Mouse (Mus musculus) cerebellum, adult 18-20 months (tissue): ENCODE data around the gene Vim.
A peak's percentile ranks its signal among the peaks of the same experiment; 100 is the strongest.

Experiments
- DNase-seq, 2 experiments: peaks; one replicate each; pipeline ENCODE4 v3.0.0; 2021

The Vim gene

GRCm38 (mm10) chr2:13573408-13574065 lies at the start of gene Vim:
Gene Vim, plus strand, starts transcription at chr2:13573927.
- peak; percentile 28 to 47 for DNase-seq

GRCm38 (mm10) chr2:13526205-13526604 lies 47.5 kb upstream of the Vim start:
- no peak for DNase-seq

- DNase-seq, result no peak
Measured at GRCm38 (mm10) chr2:13527125-13527524, 46.6 kb upstream of the Vim start.

DNA sequence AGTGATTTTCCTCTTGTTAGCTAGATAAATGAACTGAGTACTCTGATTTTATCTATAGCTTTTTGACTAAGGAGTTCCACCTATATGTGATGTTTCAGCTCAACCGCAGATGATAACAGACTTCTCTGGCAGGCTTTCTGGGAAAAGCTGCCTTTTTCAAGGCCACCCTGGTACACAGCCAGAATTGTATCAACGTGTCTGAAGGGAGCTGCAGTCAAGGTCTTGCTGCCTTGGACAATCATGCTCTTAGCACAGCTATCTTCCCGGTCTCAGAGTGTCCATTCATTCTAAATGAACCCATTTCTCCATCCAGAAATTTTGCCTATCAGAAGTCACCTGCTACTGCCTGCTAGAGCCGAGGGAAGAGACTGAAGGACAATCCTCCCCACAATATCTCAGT lies 46.2 kb upstream of the Vim start:
- peak; percentile 7 to 17 for DNase-seq

GRCm38 (mm10) chr2:13529253-13529933 lies 44.3 kb upstream of the Vim start:
- no peak for DNase-seq

DNA sequence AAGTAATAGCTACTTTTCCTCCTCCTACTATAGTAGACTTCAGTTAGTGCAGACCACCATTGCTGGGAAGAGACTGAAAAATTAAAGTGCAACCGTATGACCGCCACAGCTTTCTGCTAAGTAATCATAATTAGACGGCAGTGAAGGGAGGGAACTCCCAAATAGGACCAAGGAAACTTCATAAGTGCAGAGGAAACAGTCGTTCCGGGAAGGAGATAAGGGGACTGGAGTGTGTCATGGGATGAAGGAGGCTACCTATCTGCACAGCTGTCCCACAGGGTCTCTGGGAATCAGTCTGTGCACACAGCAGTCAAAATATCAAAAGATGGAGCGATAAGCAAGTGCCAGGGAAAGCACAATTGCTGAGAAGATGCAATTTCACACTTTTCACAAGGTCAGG lies 43.1 kb upstream of the Vim start:
- no peak for DNase-seq

GRCm38 (mm10) chr2:13536747-13537146 lies 37.0 kb upstream of the Vim start:
- DNase-seq, result no peak

GRCm38 (mm10) chr2:13537733-13538132 lies 36.0 kb upstream of the Vim start:
- no peak for DNase-seq

- no peak for DNase-seq
Measured at GRCm38 (mm10) chr2:13538258-13538657, 35.5 kb upstream of the Vim start.

- no peak for DNase-seq
Measured at GRCm38 (mm10) chr2:13538704-13539377, 34.9 kb upstream of the Vim start.

GRCm38 (mm10) chr2:13539860-13540259 lies 33.9 kb upstream of the Vim start:
- DNase-seq, result no peak

DNA sequence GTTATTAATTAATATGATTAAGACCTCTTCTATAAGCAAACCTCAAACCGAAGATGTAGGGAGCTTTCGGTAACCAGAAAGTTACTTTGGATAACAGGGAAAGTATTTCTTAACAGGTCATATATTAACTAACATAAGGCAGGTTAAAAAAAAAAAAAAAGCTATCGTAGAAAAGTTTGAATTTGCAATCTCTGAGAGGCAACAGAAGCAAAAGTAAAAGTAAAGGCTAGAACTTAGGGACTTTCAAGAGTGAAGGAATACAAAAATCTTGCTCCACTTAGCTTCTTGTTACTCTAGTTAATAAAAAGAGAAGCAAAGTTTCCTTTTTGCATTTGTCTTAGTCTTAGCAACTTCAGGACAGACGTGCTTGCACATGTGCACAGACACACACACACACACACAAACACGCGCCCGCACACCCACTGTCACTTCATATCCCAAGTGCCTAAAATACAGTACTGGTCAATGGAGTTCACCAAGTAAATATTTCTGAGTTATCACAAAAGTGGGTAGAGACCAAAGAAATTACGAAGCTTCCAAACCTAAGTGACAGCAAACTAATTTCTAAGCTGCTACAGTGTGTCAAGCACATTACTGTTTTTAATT lies 30.1 kb upstream of the Vim start:
- DNase-seq, result peak in 1 of 2 experiments; percentile 17

DNA sequence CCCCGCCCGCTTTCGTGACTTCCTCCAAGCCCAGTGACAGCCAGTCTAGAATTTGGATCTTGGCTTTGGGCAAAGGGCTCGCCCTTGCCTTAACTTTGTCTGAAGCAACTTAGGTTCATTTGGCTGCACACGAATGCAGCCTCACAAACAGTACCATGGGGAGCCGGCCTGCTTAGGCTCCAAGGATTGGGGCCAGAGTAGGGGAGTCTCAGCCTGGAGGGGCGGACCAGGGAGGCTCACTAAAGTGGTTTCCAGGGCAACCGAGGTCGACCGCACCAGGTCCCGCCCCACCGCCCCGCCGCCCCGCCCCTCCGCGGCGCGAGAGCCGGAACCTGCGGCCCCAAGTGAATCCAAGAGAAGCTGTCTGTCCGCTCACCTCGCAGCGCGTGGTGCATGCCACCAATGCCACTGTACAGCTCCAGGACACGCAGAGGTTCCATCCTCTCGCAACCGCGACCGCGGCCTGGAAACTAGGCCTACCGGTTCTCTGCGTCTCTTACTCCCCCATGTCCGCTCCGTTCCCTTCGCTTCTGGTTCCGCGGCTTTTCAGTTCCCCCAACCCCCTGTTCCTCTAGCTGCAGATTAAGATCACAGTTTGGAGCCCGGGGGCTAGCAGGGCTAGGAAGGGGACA lies 29.4 kb upstream of the Vim start, which contains the start of gene Trdmt1:
TSS of gene Trdmt1 (minus strand) at position 476 of the 632 bp plus-strand sequence.
- DNase-seq, result peak; percentile 72 to 78

DNA sequence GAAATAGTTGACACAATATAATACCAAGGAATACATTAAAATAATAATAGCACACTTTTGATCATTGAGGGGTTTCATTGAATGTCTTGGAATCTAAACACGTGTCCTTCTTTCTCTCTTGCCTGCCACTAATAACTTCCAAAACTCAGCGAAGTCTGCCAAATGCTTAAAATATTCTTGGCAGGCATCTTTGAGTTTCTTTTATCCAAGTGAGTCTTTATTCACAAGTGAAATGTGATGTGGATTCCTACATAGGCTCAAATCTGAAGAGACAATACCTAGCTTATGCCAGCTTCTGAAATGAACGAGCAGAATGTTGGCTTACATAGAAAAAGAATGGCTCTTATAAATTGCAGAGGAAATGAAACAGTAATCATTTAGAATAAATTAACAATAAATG lies 25.0 kb upstream of the Vim start:
- no peak for DNase-seq

DNA sequence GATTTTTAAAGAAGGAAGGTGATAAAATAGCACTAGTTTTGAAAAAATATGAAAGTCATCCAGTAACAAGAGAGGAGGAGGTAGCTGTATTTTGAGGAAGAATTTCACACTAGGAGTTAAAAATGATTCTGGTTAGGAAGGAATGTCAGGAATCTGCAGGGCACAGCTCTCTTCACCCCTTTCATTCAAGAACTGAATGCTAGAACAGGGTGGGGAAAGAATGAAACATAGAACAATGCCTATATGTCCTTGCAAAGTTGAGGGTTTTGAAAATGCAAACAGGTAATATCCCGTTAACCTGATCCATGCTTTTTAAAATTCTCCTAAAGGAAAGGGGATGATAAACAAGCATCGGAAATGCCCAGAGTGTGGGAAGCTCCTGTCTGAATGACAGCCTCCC lies 19.8 kb upstream of the Vim start:
- no peak for DNase-seq

- no peak for DNase-seq
Measured at GRCm38 (mm10) chr2:13556239-13556638, 17.5 kb upstream of the Vim start.

- no peak for DNase-seq
Measured at GRCm38 (mm10) chr2:13557145-13558030, 16.3 kb upstream of the Vim start.

DNA sequence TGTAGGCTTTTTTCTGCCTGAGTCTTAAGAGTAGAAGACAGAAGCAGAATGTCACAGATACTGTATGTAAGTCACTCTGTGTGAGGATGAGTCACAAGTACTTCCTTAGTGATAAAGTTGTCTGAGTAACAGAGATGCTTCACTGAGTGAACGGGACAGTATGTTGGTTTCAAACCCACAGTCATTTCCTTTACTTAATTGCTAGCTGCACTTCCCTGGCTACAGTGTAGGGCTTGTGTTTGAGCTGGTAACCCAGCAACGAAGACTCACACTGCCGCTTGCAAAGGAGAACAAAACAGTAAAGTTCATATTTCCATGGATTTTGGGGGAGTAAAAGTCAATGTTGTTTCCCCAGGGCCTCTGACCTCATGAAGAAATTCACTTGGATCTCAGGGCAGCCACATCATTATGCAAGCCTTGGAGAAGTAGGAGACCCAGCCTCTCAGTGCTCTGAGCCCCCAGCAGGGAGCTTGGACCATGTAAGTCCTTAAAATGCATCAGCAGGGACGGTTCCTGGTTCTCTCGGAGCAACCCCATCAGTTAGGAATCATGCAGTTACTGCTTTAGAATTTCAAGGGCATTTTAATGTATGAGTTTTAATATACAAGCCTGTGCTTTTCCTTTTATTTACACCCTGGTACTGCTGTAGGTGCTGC lies 15.0 kb upstream of the Vim start:
- no peak for DNase-seq

DNA sequence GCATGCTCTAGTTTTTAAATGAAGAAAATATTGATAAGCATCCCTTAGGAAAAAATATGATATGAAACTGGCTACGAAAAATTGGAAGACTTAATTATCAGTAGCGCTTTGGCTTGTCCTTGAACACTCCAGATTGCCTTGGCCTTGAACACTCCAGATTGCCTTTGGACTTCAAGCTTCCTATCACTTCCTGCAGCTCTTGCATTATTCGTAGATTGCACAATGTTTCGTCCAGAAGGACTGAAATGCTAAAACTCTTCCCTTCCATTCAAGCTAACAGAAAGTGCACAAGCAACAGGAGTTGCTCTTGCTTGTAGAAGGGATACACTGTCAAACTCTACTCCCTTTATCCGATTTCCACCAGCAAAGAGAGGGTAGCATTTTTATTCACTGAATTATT lies 14.4 kb upstream of the Vim start:
- no peak for DNase-seq

DNA sequence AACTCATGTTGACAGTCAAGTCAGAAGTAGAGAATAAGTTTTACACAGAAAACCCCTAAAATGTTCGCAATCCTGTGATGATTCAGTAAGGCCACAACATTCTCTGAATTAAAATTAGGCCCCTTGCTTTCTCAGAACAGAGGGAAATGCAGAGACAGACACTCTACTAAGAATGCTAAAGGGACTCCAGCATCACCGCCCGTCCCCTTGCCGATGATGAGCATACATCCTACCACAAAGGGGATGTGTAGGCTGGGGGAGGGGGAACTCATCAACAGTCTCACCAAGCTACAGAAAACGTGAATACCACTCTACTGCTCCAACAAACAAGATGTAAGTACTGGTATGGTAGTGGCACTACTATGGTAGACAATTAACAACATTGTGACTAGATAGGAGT lies 14.0 kb upstream of the Vim start:
- no peak for DNase-seq

- DNase-seq, result no peak
Measured at GRCm38 (mm10) chr2:13560396-13560795, 13.3 kb upstream of the Vim start.

DNA sequence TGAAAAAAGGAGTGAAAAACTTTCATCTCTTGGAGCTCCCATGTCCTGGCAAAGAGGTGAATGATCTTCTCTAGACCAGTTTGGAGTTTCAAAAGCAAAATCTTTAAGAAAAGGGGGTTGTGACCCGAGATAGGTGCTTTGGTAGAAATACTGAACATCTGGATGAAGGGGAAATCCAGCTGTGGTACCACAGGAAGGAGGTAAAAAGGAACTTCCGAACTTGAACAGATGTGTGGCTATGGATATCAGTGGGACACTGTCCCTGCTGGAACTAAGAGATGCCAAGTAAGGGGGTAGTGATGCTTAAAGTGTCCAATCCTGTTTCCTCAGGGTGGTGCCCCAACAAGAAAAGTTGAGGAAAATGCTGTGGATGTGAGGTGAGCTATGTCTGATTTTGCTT lies 3.6 kb upstream of the Vim start:
- no peak for DNase-seq
